Mouse (Mus musculus): Measurements from ENCODE around the gene Sept1.

GRCm38 (mm10) chr7:127212432-127213250 is 20.3 kb downstream of the Sept1 start:
- TF ChIP-seq POLR2A (IDR thresholded peaks at IDR 0.05; ENCODE audit: low read depth, low read length): no peak
- no peak for TF ChIP-seq CTCF (IDR thresholded peaks at IDR 0.05; ENCODE audit: extremely low read depth, insufficient read depth, insufficient read length, insufficient replicate concordance)

Measured in spleen, adult 2 months (tissue).